Mouse (Mus musculus) heart, adult 2 months (tissue): ENCODE results near the gene Smg6. TPM values are rescaled to one million over a fixed set of nuclear protein-coding genes. Genes with fewer than 3 reads are reported as not detected.

ENCODE experiments used
- DNase-seq, 2 experiments: peaks; one replicate each; pipeline ENCODE4 v3.0.0; 2021
- H3K27ac ChIP-seq: fragments of 200-600 bp; 2 replicates; pipeline ENCODE4 v1.8.1; 2022
- H3K27me3 ChIP-seq: fragments of 200-500 bp; 2 replicates; pipeline ENCODE4 v1.6.1; 2012; ENCODE audit warnings: mild to moderate bottlenecking, low read length, inconsistent platforms, mixed read lengths; ENCODE audit not compliant: control insufficient read depth, insufficient read depth
- H3K36me3 ChIP-seq: fragments of 200-500 bp; 2 replicates; pipeline ENCODE4 v1.6.1; 2012; ENCODE audit warnings: low read length, inconsistent platforms; ENCODE audit not compliant: control insufficient read depth, insufficient read depth
- H3K4me1 ChIP-seq: fragments of 200-500 bp; 2 replicates; pipeline ENCODE4 v1.6.1; 2011; ENCODE audit warnings: low read length; ENCODE audit not compliant: control insufficient read depth, insufficient read depth
- H3K4me3 ChIP-seq: fragments of 200-600 bp; 2 replicates; pipeline ENCODE4 v1.8.1; 2022
- H3K79me2 ChIP-seq: fragments of 200-500 bp; replicated peaks from 2 replicates; pipeline ENCODE4 v1.6.1; 2012; ENCODE audit warnings: mild to moderate bottlenecking, inconsistent platforms, low read length, moderate library complexity, mixed read lengths; ENCODE audit not compliant: control insufficient read depth, insufficient read depth
- H3K9ac ChIP-seq: fragments of 200-500 bp; 2 replicates; pipeline ENCODE4 v1.6.1; 2012; ENCODE audit warnings: low read depth, mild to moderate bottlenecking, control low read depth, inconsistent platforms, low read length, mixed read lengths
- CTCF ChIP-seq: fragments of 200-600 bp; IDR thresholded peaks from 2 replicates; pipeline ENCODE4 v1.8.1; 2022; ENCODE audit warnings: antibody characterized with exemption, mild to moderate bottlenecking, moderate library complexity
- EP300 ChIP-seq: fragments of 200-500 bp; IDR thresholded peaks from 2 replicates; pipeline ENCODE4 v1.6.1; 2011; ENCODE audit warnings: low read depth, low read length, control low read depth; ENCODE audit not compliant: insufficient read depth
- POLR2A ChIP-seq: fragments of 200-500 bp; IDR thresholded peaks from 2 replicates; pipeline ENCODE4 v1.6.1; 2011; ENCODE audit warnings: mild to moderate bottlenecking, low read depth, low read length, control low read depth; ENCODE audit not compliant: insufficient read depth
- WGBS: fragments of 180-500 bp; shearing (Covaris S2); methylation state at CpG from one replicate; pipeline ENCODE4 v1.1.7; 2018; 5-methylcytosine and 5-hydroxymethylcytosine counted together
- intact Hi-C: fragments of 180-260 bp; cut with DNase I; formaldehyde crosslinking; loops from one replicate; pipeline ENCODE4 v1.15.1; 2025
- polyA plus RNA-seq: library from polyadenylated mRNA; depleted of rRNA; stranded (reverse); fragments of >200 nt; gene quantifications from 2 replicates; pipeline ENCODE4 v1.2.3, GENCODE M21; 2012
- total RNA-seq, 2 experiments: library from RNA; stranded (reverse); gene quantifications; 2 replicates each; pipeline ENCODE4 v1.2.3; 2021

Gene Smg6
- total and polyA plus RNA-seq, 3 experiments = 17.8 to 19.5 (median 18.1) TPM

DNA sequence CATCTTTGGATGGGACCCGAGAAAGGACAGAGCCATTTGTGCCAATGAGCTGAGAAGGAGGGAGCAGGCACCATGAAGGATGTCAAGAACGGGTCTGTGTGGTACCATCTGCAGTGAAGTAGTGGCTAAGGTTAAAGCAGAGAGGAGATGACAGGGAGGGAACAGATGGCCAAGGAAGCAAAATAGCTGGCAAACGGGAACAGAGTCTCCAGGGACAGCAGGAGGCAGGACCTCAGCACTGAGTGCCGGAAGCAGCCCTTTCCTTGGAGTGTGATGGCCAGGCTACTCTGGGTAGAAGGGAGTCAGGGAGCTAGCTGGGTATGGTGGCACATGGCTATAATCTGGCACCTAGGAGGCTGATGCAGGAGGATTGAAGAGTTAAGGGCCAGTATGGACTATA lies 273.2 kb downstream of the Smg6 start:
- intact Hi-C loops = loop anchor here (10.0 kb wide), 1 partner anchor 206 kb away; no protein-coding TSS in a partner anchor
- DNase-seq = no peak
- Histone ChIP-seq H3K27ac (no peak overlapping the region), H3K9ac (no peak overlapping the region), H3K79me2 (no peaks in the 10 kb centered on the region), H3K4me1 (no peaks in the 10 kb centered on the region; the same call in 1 of the 2 replicates), H3K36me3 (no peaks in the 10 kb centered on the region), H3K27me3 (no peaks in the 10 kb centered on the region), H3K4me3 (no peak overlapping the region)
- WGBS = 62% methylated on average over 4 of the region's 4 CpGs
- TF ChIP-seq POLR2A (no peak), EP300 (no peak), CTCF (no peak)

DNA sequence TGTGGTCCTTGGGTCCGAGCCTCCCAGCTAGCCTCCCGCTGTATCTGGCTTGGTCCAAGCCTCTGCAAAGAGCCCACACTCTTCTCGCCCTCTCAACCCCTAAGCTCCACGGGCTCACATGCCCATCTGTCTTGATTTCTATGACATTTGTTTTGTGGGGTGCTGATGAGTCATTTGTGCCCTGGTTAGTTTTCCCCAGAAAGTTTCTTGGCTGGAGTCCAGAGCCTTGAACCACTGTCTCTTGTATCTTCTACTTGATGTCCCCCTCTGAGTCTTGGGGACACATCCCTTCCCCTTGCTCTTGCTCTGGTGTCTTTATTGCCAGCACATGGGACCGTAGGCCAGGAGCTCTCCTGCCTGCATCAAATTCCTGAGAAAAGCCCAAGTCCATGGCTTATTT lies 274.3 kb downstream of the Smg6 start:
- no peak overlapping the region for H3K27ac ChIP-seq
- TF ChIP-seq POLR2A (no peak), CTCF (no peak), EP300 (no peak)
- H3K4me1 ChIP-seq = no peaks in the 10 kb centered on the region; the same call in 1 of the 2 replicates
- H3K27me3 ChIP-seq = no peaks in the 10 kb centered on the region
- H3K79me2 ChIP-seq = no peaks in the 10 kb centered on the region
- H3K4me3 ChIP-seq = no peak overlapping the region
- DNase-seq = no peak
- no peak overlapping the region for H3K9ac ChIP-seq
- WGBS = 71% methylated on average over 5 of the region's 5 CpGs
- no peaks in the 10 kb centered on the region for H3K36me3 ChIP-seq
- intact Hi-C loops = loop anchor here (10.0 kb wide), 1 partner anchor 205 kb away; no protein-coding TSS in a partner anchor

DNA sequence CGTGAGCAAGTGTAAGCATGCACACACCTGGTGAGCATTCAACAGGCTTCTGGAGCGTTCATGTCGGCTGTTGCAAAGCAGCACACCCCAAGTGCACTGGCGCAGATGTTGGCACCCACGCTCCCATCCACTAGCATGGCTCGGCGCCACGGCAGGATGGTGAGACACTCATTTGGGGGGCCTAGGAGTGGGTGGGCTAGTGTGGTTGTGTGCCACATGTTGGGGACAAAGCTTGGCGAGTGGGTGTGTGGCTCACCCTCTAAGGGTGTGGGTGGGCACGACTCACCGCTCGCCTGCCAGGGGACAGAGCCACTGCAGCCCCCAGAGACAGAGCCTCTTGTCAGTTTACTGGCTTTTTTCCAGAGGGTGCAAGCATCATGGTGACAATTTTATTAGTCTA lies 275.3 kb downstream of the Smg6 start:
- H3K9ac ChIP-seq = no peak overlapping the region
- DNase-seq = no peak
- H3K27me3 ChIP-seq = no peaks in the 10 kb centered on the region
- TF ChIP-seq POLR2A = no peak
- TF ChIP-seq CTCF = no peak
- TF ChIP-seq EP300 = no peak
- intact Hi-C loops = no loop called here
- 83% methylated on average over 12 of the region's 12 CpGs for WGBS
- no peaks in the 10 kb centered on the region for H3K36me3 ChIP-seq
- no peak overlapping the region for H3K4me3 ChIP-seq
- H3K79me2 ChIP-seq = no peaks in the 10 kb centered on the region
- H3K27ac ChIP-seq = no peak overlapping the region
- H3K4me1 ChIP-seq = no peaks in the 10 kb centered on the region; the same call in 1 of the 2 replicates

DNA sequence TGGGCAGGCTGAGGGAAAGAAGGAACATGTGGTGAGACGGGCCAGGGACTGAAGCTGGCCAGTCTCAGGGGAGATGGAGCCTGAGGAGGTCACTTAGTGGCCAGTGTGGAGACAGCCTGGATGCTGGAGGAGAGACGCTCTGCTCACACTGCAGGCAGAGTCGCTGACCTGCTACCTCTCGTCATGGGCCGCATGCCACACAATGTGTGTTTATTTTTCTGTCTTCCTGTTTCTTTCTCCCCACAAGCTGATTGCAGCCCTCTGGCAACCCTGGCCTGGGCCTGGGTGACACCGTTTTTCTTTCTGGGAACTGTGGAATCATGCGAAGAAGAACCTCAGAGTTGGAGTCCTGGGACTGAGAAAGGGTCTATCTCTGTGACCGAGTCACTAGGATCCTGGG lies 276.1 kb downstream of the Smg6 start:
- 44% methylated on average over 8 of the region's 8 CpGs for WGBS
- no peak overlapping the region for H3K9ac ChIP-seq
- H3K4me1 ChIP-seq = no peaks in the 10 kb centered on the region; the same call in 1 of the 2 replicates
- intact Hi-C loops = no loop called here
- H3K27ac ChIP-seq = no peak overlapping the region
- no peak for DNase-seq
- no peak overlapping the region for H3K4me3 ChIP-seq
- no peaks in the 10 kb centered on the region for H3K36me3 ChIP-seq
- no peaks in the 10 kb centered on the region for H3K79me2 ChIP-seq
- H3K27me3 ChIP-seq = no peaks in the 10 kb centered on the region
- TF ChIP-seq CTCF (no peak), POLR2A (no peak), EP300 (no peak)

DNA sequence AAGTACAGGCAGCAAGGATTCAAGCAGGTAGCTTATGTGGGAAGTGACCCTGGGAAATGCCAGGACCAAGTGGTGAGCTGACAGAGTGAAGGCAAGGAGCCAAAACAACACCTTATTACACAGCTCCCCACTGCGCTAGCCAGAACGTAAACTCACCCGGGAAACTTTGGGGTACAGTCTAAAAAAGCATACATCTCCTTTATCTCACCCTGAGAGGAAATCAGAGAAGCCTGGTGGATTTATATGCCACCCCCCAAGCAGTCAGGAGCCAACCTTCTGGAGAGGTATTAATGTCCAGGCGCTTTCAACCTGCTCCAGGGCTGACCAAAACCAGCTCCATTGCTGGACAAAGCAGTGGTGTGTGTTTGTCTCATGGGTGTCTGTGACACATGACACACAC lies 278.3 kb downstream of the Smg6 start:
- TF ChIP-seq CTCF (no peak), POLR2A (no peak), EP300 (no peak)
- Histone ChIP-seq H3K4me3 (no peak overlapping the region), H3K9ac (no peak overlapping the region), H3K79me2 (no peaks in the 10 kb centered on the region), H3K4me1 (no peaks in the 10 kb centered on the region; the same call in 1 of the 2 replicates), H3K36me3 (no peaks in the 10 kb centered on the region), H3K27me3 (no peaks in the 10 kb centered on the region), H3K27ac (no peak overlapping the region)
- intact Hi-C loops = no loop called here
- no peak for DNase-seq
- 82% methylated on average over 4 of the region's 4 CpGs for WGBS

DNA sequence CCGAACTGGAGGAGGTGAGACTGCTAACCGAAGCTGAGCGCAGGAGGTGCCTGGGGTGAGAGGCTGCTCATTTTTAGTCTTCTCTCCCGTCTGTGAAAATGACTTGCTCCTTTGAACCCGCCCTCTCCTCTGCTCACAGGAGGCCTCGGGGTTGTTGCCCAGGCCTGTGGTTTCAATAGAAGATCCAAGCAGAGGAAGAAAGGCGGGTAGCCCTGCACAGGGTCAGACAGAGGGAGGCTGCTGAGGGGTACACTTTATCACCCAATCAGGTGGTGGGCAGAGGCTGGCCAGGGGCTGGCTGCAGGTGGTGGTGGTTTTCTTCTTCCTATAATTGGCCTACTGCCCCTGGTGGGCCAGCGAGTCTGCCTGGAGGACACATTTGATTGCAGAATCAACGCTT lies 278.8 kb downstream of the Smg6 start:
- Histone ChIP-seq H3K4me1 (no peaks in the 10 kb centered on the region; the same call in 1 of the 2 replicates), H3K36me3 (no peaks in the 10 kb centered on the region), H3K79me2 (no peaks in the 10 kb centered on the region), H3K27me3 (no peaks in the 10 kb centered on the region), H3K27ac (no peak overlapping the region), H3K4me3 (no peak overlapping the region), H3K9ac (no peak overlapping the region)
- WGBS = 69% methylated on average over 9 of the region's 9 CpGs
- no peak for DNase-seq
- intact Hi-C loops = no loop called here
- TF ChIP-seq POLR2A (no peak), CTCF (no peak), EP300 (no peak)
